Mouse (Mus musculus): Measurements from ENCODE around the gene Btbd35f27. TPM values are rescaled to one million over a fixed set of nuclear protein-coding genes. Genes with fewer than 3 reads are reported as not detected.
"Not testable (repeated sequence)": the region's sequence is repeated elsewhere in the genome, so short reads cannot be mapped to it uniquely, and the experiment has no call there.

Gene Btbd35f27
- not detected for total RNA-seq (2021)

- DNase-seq (ENCODE audit: low spot score in 2 of 2); intact Hi-C loops (cut with DNase I): not testable (repeated sequence)
These were observed at the start of gene Btbd35f27 for GRCm38 (mm10) chrX:4951835-4952234. Btbd35f27 (plus strand) TSS chrX:4952135.

Other genes with a start within 250 kb of the Btbd35f27 start
- not detected for gene Btbd35f4, start 151.6 kb upstream of the Btbd35f27 start, total RNA-seq (2021)